Comparison of ENCODE assay signal across 17 mouse cellular contexts in genomic region chr5:64867551-64867950, GRCm38 (mm10).
"Had no signal": no experiment of that assay in that cellular context is flagged by ENCODE, and none has a peak within 500 bp of the region (broad histone marks: within the 10 kb centered on the region; RNA-seq: fewer than 3 reads in every experiment).

No protein-coding gene starts in this region.

- ATAC-seq: midbrain, embryonic 13.5 days; midbrain, embryonic 15.5 days had no signal

- DNase-seq: lung, adult 18-20 months; lung, embryonic 14.5 days; lung, postnatal 10 days; lung, postnatal 4 days; retina, postnatal 1 day; right cerebral cortex, adult 18-20 months; right cerebral cortex, postnatal 14 days; thymus, adult 2 months; thymus, postnatal 25 days; thymus, postnatal 4 days had no signal

- H3K4me1 ChIP-seq: midbrain, embryonic 13.5 days; midbrain, embryonic 15.5 days had no signal

- H3K27ac ChIP-seq: midbrain, embryonic 13.5 days; midbrain, embryonic 15.5 days; neural tube, embryonic 13.5 days; neural tube, embryonic 15.5 days; stomach, embryonic 15.5 days; stomach, postnatal 0 days had no signal

- H3K4me3 ChIP-seq: megakaryocyte, embryonic 14.5 days; midbrain, embryonic 13.5 days; midbrain, embryonic 15.5 days; neural tube, embryonic 13.5 days; neural tube, embryonic 15.5 days; stomach, embryonic 15.5 days had no signal
